Mouse (Mus musculus) heart, postnatal 0 days (tissue): Measurements from ENCODE around the gene Galns.

Experiments used
- CTCF ChIP-seq: IDR thresholded peaks from 2 replicates; pipeline ENCODE4 v1.5.1; 2016; ENCODE audit warnings: antibody characterized with exemption, control low read depth, low read depth
- EP300 ChIP-seq: IDR thresholded peaks from 2 replicates; pipeline ENCODE4 v1.6.1; 2016; ENCODE audit warnings: antibody characterized with exemption, low read depth

DNA sequence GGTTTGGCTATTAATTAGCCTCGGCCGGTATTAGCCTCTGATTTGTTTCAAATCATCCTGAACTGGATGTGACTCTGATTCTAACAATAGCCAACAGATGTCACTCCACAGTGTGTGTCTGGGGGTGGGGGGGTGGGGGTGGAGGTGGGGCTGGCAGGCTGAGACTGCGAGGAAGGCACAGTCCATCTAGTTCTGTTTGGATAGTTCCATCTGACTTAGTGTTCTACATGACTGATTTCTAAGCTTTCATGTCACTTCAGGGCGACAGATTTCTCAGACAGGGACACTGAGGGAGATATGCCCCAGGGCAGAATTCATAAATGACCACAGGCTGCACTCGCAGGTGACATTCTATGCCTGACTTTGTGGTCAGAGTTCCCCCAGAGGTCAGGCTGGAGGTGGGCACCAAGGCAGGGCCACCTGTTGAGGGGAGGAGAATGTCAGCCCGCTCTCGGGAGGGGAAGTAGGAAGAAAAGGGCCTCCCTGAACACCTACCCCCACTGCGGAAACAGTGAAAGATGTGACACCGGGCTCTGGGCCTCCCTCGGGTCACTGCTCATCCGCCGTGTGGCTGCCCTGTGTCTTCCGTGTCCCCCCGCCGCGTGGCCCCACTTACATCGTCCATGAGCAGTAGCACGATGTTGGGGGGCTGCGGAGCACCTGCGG is 518 bp downstream of the Galns start:
- TF ChIP-seq CTCF (no peak), EP300 (no peak)
